Mouse (Mus musculus): ENCODE measurements around the gene Becn1.

Becn1 gene

GRCm38 (mm10) chr11:101315665-101316500 lies 13.8 kb upstream of the Becn1 start, which contains the start of gene Psme3:
TSS of gene Psme3 (plus strand) at chr11:101316213.
- peak; percentile 98 for DNase-seq (ENCODE audit: extremely low spot score, low spot score)

DNA sequence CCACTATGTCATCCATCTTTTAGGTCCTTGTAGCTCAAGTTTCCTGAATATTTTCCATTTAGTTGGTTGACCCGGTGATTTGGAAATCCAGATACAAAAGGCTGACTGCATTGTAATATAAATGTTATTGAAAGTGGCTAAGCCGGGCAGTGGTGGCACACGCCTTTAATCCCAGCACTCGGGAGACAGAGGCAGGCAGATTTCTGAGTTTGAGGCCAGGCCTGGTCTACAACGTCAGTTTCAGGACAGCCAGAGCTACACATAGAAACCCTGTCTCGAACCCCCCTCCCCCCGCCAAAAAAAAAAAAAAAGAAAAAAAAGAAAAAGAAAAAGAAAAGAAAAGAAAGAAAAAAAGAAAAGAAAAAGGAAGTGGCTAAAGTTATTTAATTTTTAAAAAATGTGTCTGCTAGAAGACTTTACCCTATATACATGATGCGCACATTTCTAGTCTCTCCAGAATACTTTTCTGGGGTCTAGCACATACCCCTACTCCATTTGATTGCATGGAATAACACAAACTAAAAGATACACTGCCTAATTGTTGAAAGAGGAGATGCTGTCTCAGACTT lies 13.1 kb upstream of the Becn1 start:
- DNase-seq (ENCODE audit: extremely low spot score, low spot score): no peak

DNA sequence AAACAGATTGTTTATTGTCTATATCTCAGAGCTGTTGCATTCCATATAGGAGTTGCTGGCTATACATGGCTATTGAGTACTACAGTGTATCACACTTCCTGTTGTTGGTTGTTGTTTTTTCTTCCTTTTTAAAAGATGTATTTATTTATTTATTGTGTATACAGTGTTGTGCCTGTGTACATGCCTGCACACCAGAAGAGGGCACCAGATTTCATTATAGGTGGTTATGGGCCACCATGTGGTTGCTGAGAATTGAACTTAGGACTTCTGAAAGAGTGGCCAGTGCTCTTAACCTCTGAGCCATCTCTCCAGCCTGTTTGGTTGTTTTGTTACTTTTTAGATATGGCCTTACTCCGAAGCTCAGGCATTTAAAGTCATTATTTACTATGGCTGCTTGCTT lies 12.5 kb upstream of the Becn1 start:
- DNase-seq (ENCODE audit: extremely low spot score, low spot score): no peak

DNA sequence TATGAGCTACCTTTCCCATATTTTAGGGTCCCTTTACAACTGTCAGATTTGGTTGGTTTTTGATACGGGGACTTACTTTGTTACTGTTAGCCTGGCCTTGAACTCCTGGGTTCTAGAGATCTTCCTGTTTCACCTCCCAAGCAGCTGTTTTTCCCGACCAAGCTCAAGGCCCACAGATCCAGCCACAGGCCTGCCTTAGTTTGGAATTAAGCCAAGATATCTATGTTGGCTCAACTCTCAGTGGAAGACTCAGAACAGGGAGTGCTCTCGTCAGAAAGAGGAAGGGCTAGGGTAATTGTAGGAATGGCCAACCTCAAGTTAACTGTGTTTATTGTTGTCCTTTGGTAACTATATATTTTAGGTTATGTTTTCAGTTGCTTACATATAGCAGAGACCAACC lies 10.1 kb upstream of the Becn1 start:
- DNase-seq (ENCODE audit: extremely low spot score, low spot score): no peak

GRCm38 (mm10) chr11:101311083-101311482 lies 9.0 kb upstream of the Becn1 start:
- DNase-seq (ENCODE audit: extremely low spot score, low spot score): no peak

- DNase-seq (ENCODE audit: extremely low spot score, low spot score): no peak
Observed at GRCm38 (mm10) chr11:101307744-101308143, 5.7 kb upstream of the Becn1 start.

- no peak for DNase-seq (ENCODE audit: extremely low spot score, low spot score)
Observed at GRCm38 (mm10) chr11:101301299-101302003, 635 bp downstream of the Becn1 start.

- DNase-seq (ENCODE audit: extremely low spot score, low spot score): no peak
Observed at GRCm38 (mm10) chr11:101300881-101301280, 1.2 kb downstream of the Becn1 start.

- no peak for DNase-seq (ENCODE audit: extremely low spot score, low spot score)
Observed at GRCm38 (mm10) chr11:101295191-101295590, 6.9 kb downstream of the Becn1 start.

DNA sequence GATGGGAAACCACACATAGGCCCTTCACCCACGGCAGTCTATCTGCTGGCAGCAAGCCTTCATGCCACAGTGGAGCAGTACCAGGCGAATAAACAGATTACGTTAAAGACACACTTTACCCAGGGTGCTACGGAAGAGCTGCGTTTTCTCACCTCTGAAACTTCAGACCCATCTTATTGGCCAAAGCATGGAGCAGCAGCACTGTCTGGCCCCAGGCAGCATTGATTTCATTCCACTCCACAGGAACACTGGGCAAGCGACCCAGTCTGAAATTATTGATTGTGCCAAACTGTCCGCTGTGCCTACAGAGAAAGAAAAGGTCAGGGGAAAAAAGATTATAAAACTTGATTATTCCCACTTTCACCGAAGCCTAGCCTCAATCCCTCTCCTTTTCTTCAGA lies 10.9 kb downstream of the Becn1 start:
- no peak for DNase-seq (ENCODE audit: extremely low spot score, low spot score)

GRCm38 (mm10) chr11:101287306-101287705 lies 14.8 kb downstream of the Becn1 start:
- no peak for DNase-seq (ENCODE audit: extremely low spot score, low spot score)

GRCm38 (mm10) chr11:101283805-101284204 lies 18.3 kb downstream of the Becn1 start:
- no peak for DNase-seq (ENCODE audit: extremely low spot score, low spot score)

DNA sequence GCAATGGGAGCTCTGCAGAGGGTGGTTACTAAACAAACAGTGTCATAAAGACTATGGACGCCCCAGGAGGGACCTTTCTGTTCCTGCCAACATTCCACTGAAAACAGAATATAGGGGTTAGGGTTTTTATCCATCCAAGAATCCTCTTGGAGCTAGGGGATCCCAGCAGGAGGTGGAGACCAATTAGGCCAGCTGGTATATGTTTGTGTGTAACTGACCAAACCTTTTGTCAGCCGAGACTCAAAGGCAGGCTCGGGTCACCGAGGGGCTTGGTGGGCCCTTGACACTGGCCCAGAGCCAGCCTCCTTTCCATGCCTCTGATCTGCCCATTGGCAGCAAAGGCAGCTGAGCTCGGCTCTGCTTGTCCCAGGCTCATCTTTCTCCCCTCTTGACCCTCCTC lies 19.2 kb downstream of the Becn1 start:
- no peak for DNase-seq (ENCODE audit: extremely low spot score, low spot score)

DNA sequence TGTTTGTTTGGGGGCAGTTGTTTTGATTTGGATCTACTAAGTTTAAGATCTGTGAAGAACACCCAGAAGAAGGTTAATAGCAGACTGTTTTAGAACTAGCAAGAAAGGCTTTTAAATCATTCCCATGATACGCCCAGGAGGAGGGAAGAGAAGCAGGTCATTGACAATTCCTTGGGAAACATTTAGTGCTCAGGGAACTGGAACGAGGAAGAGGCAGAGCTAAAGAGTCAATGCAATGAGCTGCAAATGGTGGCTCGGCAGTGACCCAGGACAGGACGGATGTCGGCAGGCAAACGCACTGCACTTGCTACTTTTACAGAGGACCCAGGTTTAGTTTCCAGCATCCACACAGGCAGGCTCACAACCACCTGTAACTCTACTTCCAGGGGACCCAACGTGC lies 21.2 kb downstream of the Becn1 start:
- no peak for DNase-seq (ENCODE audit: extremely low spot score, low spot score)

GRCm38 (mm10) chr11:101279193-101279569 lies 22.9 kb downstream of the Becn1 start:
- no peak for DNase-seq (ENCODE audit: extremely low spot score, low spot score)

GRCm38 (mm10) chr11:101278223-101279192 lies 23.6 kb downstream of the Becn1 start, which contains the start of the genes Cntd1 and Coa3:
TSS of gene Cntd1 (plus strand) at chr11:101279012.
TSS of gene Coa3 (minus strand) at chr11:101279114.
- DNase-seq (ENCODE audit: extremely low spot score, low spot score): peak; percentile 79

DNA sequence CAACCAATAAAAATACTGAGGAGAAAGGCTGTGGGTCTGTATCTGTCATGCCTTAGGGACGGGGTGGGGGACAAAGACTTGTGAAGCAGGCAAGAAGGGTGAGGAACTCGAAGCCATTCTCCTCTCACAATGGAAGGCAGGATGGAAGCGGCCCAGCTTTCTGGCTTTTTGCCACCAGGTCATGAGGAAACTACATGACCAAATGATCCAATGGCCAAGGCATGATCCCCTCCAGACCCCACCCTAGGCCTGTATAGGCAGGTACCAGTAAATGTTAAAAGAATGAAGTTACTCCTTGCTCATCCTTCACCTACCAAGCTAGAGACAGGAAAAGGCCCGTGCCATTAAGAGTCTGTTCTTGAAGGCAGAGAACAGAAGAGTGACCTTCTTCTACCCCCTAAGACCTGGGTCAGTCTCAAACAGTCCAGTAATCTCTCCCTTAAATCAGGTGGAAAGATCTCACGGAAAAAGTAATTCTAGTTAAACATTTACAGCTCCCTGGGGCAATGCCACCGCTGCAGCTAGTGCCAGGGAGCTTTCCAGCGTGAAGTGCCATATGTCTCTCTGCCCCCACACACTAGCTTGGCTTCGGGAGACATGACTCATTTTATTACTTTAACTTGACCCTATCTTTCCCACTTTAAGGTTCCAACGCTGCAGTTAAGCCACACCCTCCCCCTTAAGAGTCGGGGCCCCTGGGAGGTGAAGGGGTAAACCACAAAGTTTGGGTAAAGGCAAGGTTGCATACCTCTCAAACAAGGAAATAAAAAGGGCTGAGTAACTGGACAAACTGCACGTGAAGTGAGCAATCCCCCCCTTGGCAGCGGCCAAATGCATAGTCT lies 24.5 kb downstream of the Becn1 start:
- DNase-seq (ENCODE audit: extremely low spot score, low spot score): no peak

GRCm38 (mm10) chr11:101276319-101277070 lies 25.6 kb downstream of the Becn1 start:
- DNase-seq (ENCODE audit: extremely low spot score, low spot score): no peak

DNA sequence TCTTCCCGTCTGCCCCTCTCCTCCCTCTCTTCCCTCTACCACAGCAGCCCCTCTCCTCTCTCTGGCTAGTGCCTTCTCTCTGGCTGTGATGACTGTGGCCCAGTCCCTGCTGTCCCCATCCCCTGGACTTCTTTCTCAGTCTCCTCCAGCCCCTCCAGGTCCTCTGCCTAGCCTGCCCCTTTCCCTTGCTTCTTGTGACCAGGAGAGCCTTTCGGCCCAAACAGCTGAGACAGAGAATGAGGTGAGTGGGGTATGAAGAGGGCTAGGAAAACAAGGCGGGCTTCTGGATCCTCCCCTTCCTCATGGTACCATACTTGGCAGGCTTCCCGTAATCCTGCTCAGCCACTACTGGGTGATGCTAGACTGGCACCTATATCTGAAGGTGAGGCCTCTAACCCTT lies 26.8 kb downstream of the Becn1 start:
- DNase-seq (ENCODE audit: extremely low spot score, low spot score): no peak
